Mouse (Mus musculus) heart, embryonic 11.5 days (tissue): ENCODE results near the gene Nol9. TPM values are rescaled to one million over a fixed set of nuclear protein-coding genes. Genes with fewer than 3 reads are reported as not detected.

Source experiments
- ATAC-seq: fragments of 200-750 bp; cut with Nextera tagmentation; replicated peaks from 2 replicates; pipeline ENCODE4 v1.8.0; 2017; ENCODE audit warnings: moderate library complexity; ENCODE audit not compliant: insufficient number of reproducible peaks, low FRiP score, low TSS enrichment
- H3K27ac ChIP-seq: fragments of 300-500 bp; sonication (generic); 2 replicates; pipeline ENCODE4 v1.5.1; 2014; ENCODE audit warnings: mild to moderate bottlenecking, low read depth, low read length
- H3K27me3 ChIP-seq: fragments of 300-500 bp; sonication (generic); 2 replicates; pipeline ENCODE4 v1.6.1; 2014; ENCODE audit warnings: mild to moderate bottlenecking, low read length, mixed read lengths; ENCODE audit not compliant: control insufficient read depth, insufficient read depth
- H3K36me3 ChIP-seq: fragments of 300-500 bp; sonication (generic); 2 replicates; pipeline ENCODE4 v1.6.1; 2014; ENCODE audit warnings: mild to moderate bottlenecking, low read length, moderate library complexity, mixed read lengths; ENCODE audit not compliant: control insufficient read depth, insufficient read depth
- H3K4me1 ChIP-seq: fragments of 300-500 bp; sonication (generic); 2 replicates; pipeline ENCODE4 v1.6.1; 2014; ENCODE audit warnings: low read length; ENCODE audit not compliant: control insufficient read depth, insufficient read depth
- H3K4me2 ChIP-seq: fragments of 300-500 bp; sonication (generic); 2 replicates; pipeline ENCODE4 v1.6.1; 2014; ENCODE audit warnings: mild to moderate bottlenecking, moderate library complexity
- H3K4me3 ChIP-seq: fragments of 300-500 bp; sonication (generic); 2 replicates; pipeline ENCODE4 v1.5.1; 2014; ENCODE audit warnings: low read depth, low read length
- H3K9ac ChIP-seq: fragments of 300-500 bp; sonication (generic); 2 replicates; pipeline ENCODE4 v1.6.1; 2014; ENCODE audit warnings: mild to moderate bottlenecking, low read depth, low read length, moderate library complexity
- H3K9me3 ChIP-seq: fragments of 300-500 bp; sonication (generic); replicated peaks from 2 replicates; pipeline ENCODE4 v1.6.1; 2016; ENCODE audit warnings: low read length; ENCODE audit not compliant: control insufficient read depth
- WGBS: fragments of 180-500 bp; shearing (Covaris S2); extraction: QIAGEN DNeasy Blood & Tissue Kit; methylation state at CpG from one replicate; pipeline ENCODE4 v1.1.7; 2014; ENCODE audit not compliant: insufficient replicate concordance; 5-methylcytosine and 5-hydroxymethylcytosine counted together
- polyA plus RNA-seq: library from polyadenylated mRNA; unstranded; fragments of >200 nt; fragmentation: Nextera tagmentation; extraction: Ambion mirVana; gene quantifications from 2 replicates; pipeline ENCODE4 v1.2.1, GENCODE M21; 2014

Gene Nol9
- polyA plus RNA-seq, 1 experiment from 2014 or later: 18.0 TPM

DNA sequence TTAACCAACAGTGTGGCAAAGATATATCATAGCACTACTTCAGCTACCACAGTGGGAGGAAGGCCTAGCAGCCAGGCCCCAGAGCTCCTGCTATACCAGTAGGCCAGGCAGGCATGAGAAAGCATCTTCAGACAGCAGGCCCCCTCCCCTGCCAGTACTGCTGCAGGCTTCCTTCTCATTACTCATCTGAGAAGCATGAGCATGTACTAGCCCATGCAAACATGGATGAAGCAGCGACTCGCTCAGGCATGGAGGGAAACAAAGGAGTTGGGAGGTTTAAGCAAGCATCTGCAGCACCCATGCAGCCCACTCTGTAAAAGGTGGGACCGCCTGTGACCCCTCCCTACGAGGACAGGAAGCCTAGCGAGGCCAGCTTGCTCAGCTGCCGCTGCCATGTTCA, 20.0 kb upstream of the Nol9 start:
- Histone ChIP-seq H3K27ac (no peak overlapping the region), H3K9ac (no peak overlapping the region), H3K9me3 (no peaks in the 10 kb centered on the region), H3K36me3 (peaks cover 42% of the 10 kb centered on the region), H3K4me2 (no peak overlapping the region), H3K4me3 (no peak overlapping the region), H3K27me3 (no peaks in the 10 kb centered on the region), H3K4me1 (no peaks in the 10 kb centered on the region; the same call in 1 of the 2 replicates)
- no peak for ATAC-seq
- WGBS: 81% methylated on average over 6 of the region's 6 CpGs

DNA sequence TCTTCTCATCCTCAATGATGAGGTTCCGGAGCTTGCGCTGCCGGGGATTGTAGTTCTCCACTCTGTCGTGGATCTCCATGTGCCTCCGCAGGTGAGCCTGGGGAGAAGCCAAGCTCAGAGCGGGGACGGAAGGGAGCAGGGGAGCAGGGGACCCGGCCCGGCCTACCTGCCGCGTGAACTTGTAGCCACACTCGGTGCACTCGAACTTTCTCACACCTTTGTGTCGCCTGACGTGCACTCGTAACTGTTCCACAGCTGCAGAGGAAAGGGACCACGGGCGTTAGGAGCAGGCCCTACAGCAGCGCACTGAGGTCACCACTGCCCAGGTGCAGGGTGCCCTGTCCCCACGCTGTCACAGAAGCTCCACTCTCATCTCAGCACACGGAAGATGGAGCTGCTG, 19.1 kb upstream of the Nol9 start:
- H3K27me3 ChIP-seq: no peaks in the 10 kb centered on the region
- H3K36me3 ChIP-seq: peaks cover 35% of the 10 kb centered on the region
- peaks cover 6% of the 10 kb centered on the region; the same call in 1 of the 2 replicates for H3K4me1 ChIP-seq
- no peak overlapping the region for H3K4me3 ChIP-seq
- H3K27ac ChIP-seq: no peak overlapping the region
- ATAC-seq: no peak
- H3K4me2 ChIP-seq: no peak overlapping the region
- no peaks in the 10 kb centered on the region for H3K9me3 ChIP-seq
- 91% methylated on average over 21 of the region's 21 CpGs for WGBS
- H3K9ac ChIP-seq: no peak overlapping the region

- Histone ChIP-seq H3K27ac (no peak overlapping the region), H3K9me3 (no peaks in the 10 kb centered on the region), H3K9ac (no peak overlapping the region), H3K36me3 (peaks cover 25% of the 10 kb centered on the region), H3K27me3 (no peaks in the 10 kb centered on the region), H3K4me1 (peaks cover 23% of the 10 kb centered on the region), H3K4me3 (no peak overlapping the region), H3K4me2 (no peak overlapping the region)
- WGBS: 71% methylated on average over 12 of the region's 12 CpGs
- ATAC-seq: no peak
These were observed 17.5 kb upstream of the Nol9 start for GRCm38 (mm10) chr4:152021568-152022097.

- no peaks in the 10 kb centered on the region for H3K9me3 ChIP-seq
- no peak overlapping the region for H3K4me2 ChIP-seq
- peaks cover 25% of the 10 kb centered on the region for H3K4me1 ChIP-seq
- H3K4me3 ChIP-seq: no peak overlapping the region
- WGBS: 81% methylated on average over 8 of the region's 8 CpGs
- peak overlapping the region; percentile 7; the same call in 1 of the 2 replicates for H3K9ac ChIP-seq
- no peak for ATAC-seq
- no peaks in the 10 kb centered on the region for H3K27me3 ChIP-seq
- H3K27ac ChIP-seq: no peak overlapping the region
- peaks cover 22% of the 10 kb centered on the region for H3K36me3 ChIP-seq
These were observed 16.6 kb upstream of the Nol9 start for GRCm38 (mm10) chr4:152022506-152022905.

- Histone ChIP-seq H3K27ac (no peak overlapping the region), H3K27me3 (no peaks in the 10 kb centered on the region), H3K4me1 (peaks cover 32% of the 10 kb centered on the region), H3K36me3 (peaks cover 22% of the 10 kb centered on the region), H3K9ac (no peak overlapping the region), H3K4me2 (no peak overlapping the region), H3K9me3 (no peaks in the 10 kb centered on the region), H3K4me3 (no peak overlapping the region)
- no peak for ATAC-seq
- WGBS: 87% methylated on average over 11 of the region's 11 CpGs
These were observed 14.6 kb upstream of the Nol9 start for GRCm38 (mm10) chr4:152024525-152024924.

DNA sequence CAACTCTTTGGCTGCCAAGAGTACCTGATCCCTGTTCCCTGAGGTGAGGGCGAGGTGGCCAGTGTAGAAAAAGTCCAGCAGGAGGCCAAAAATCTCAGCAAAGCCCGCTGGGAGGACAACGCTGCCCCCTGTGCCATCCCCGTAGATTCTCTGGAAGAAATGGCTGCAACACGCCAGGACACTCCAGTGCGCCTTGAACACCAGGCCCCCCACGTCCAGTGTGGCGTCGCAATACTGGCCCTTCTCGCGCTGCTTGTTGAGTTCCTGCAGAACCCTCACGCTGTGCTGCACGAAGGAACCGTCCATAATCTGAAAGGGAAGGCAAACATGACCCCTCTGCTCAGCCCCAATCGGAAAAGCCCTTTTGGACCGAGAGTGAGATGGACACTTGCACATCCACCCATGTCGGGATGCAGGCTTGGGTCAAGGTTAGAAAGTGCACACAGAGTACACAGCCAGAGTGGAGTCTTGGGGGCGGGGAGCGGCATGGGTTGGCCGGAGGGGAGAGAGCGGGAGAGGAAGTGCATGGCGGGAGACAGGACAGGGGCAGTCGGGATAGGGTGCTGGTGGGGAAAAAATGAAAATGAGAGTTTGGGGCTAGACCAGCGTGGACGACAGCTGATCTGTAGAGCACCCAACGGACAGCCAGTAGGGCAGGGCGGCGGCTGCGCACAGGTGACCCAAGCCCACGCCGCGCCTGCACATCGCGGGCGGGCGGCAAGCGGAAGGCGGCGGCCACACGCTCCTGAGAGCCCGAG, 12.2 kb upstream of the Nol9 start:
- Histone ChIP-seq H3K9me3 (no peaks in the 10 kb centered on the region), H3K36me3 (peaks cover 3% of the 10 kb centered on the region), H3K4me3 (peak overlapping the region; percentile 71), H3K4me2 (peak overlapping the region; percentile 94), H3K9ac (peak overlapping the region; percentile 77), H3K4me1 (peaks cover 32% of the 10 kb centered on the region), H3K27ac (0 out of 2 replicates have a peak overlapping the region, but pooled peaks have one; percentile 46), H3K27me3 (peaks cover 3% of the 10 kb centered on the region)
- peak; percentile 60 for ATAC-seq
- WGBS: 3% methylated on average over 32 of the region's 41 CpGs

DNA sequence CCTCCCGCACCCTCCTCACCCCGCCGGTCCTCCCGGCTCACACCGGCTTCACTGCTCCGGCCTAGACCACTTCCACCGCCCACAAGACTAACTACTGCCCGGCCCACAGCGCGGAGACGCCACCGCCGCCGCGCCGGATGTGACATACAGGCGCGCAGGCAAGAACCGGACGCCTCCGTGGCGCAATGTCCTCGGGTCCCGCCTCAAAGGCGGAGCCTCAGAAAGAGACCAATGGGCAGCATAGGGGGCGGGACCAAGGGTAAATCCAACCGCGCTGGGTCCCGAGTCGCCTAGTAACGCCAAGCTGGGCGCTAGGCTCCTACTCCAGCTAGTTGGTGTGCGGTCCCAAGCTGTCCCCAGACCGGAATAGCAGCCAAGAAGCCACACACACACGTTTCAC, 11.6 kb upstream of the Nol9 start, which contains the start of gene Zbtb48:
Gene Zbtb48, minus strand, starts transcription at position 148 of the 400 bp plus-strand sequence.
- WGBS: under 1% methylated on average over 35 of the region's 35 CpGs
- H3K27me3 ChIP-seq: peaks cover 9% of the 10 kb centered on the region
- no peaks in the 10 kb centered on the region for H3K9me3 ChIP-seq
- ATAC-seq: peak; percentile 96
- 0 out of 2 replicates have a peak within 1 kb of the TSS, but pooled peaks have one; percentile 46 for H3K27ac ChIP-seq
- no peaks in the 10 kb centered on the region; the same call in 1 of the 2 replicates for H3K36me3 ChIP-seq
- H3K9ac ChIP-seq: peak within 1 kb of the TSS; percentile 77
- peak within 1 kb of the TSS; percentile 71 for H3K4me3 ChIP-seq
- peaks cover 34% of the 10 kb centered on the region for H3K4me1 ChIP-seq
- H3K4me2 ChIP-seq: peak within 1 kb of the TSS; percentile 94

- no peak for ATAC-seq
- 57% methylated on average over 15 of the region's 15 CpGs for WGBS
- peaks cover 35% of the 10 kb centered on the region for H3K4me1 ChIP-seq
These were observed 10.7 kb upstream of the Nol9 start for GRCm38 (mm10) chr4:152028456-152028855.

More at GRCm38 (mm10) chr4:152028456-152028855, 10.7 kb upstream of the Nol9 start:
- Histone ChIP-seq H3K9ac (no peak overlapping the region), H3K9me3 (no peaks in the 10 kb centered on the region), H3K27ac (no peak overlapping the region), H3K27me3 (peaks cover 12% of the 10 kb centered on the region), H3K4me3 (peak overlapping the region; percentile 71; the same call in 1 of the 2 replicates), H3K36me3 (no peaks in the 10 kb centered on the region; the same call in 1 of the 2 replicates), H3K4me2 (peak overlapping the region; percentile 94)
